Mouse (Mus musculus): Measurements from ENCODE around the gene Kcnj10.

Kcnj10 gene

GRCm38 (mm10) chr1:172331422-172331947, 9.5 kb upstream of the Kcnj10 start:
- no peak for DNase-seq (ENCODE audit: low spot score)

- DNase-seq (ENCODE audit: low spot score), result no peak
Measured at GRCm38 (mm10) chr1:172332925-172333324, 8.1 kb upstream of the Kcnj10 start.

- no peak for DNase-seq (ENCODE audit: low spot score)
Measured at GRCm38 (mm10) chr1:172333512-172333911, 7.5 kb upstream of the Kcnj10 start.

- no peak for DNase-seq (ENCODE audit: low spot score)
Measured at GRCm38 (mm10) chr1:172335804-172336203, 5.2 kb upstream of the Kcnj10 start.

- no peak for DNase-seq (ENCODE audit: low spot score)
Measured at GRCm38 (mm10) chr1:172337411-172338185, 3.4 kb upstream of the Kcnj10 start.

GRCm38 (mm10) chr1:172341386-172341785, 376 bp downstream of the Kcnj10 start:
- DNase-seq (ENCODE audit: low spot score), result no peak

GRCm38 (mm10) chr1:172342729-172343128, 1.7 kb downstream of the Kcnj10 start:
- DNase-seq (ENCODE audit: low spot score), result no peak

- DNase-seq (ENCODE audit: low spot score), result no peak
Measured at GRCm38 (mm10) chr1:172343914-172344313, 2.9 kb downstream of the Kcnj10 start.

- DNase-seq (ENCODE audit: low spot score), result no peak
Measured at GRCm38 (mm10) chr1:172344820-172345219, 3.8 kb downstream of the Kcnj10 start.

GRCm38 (mm10) chr1:172346707-172347106, 5.7 kb downstream of the Kcnj10 start:
- DNase-seq (ENCODE audit: low spot score), result no peak

- no peak for DNase-seq (ENCODE audit: low spot score)
Measured at GRCm38 (mm10) chr1:172347382-172347781, 6.4 kb downstream of the Kcnj10 start.

- DNase-seq (ENCODE audit: low spot score), result no peak
Measured at GRCm38 (mm10) chr1:172349504-172349903, 8.5 kb downstream of the Kcnj10 start.

GRCm38 (mm10) chr1:172349916-172350812, 9.2 kb downstream of the Kcnj10 start:
- DNase-seq (ENCODE audit: low spot score), result no peak

- DNase-seq (ENCODE audit: low spot score), result no peak
Measured at GRCm38 (mm10) chr1:172352001-172352400, 11.0 kb downstream of the Kcnj10 start.

GRCm38 (mm10) chr1:172352453-172352852, 11.4 kb downstream of the Kcnj10 start:
- no peak for DNase-seq (ENCODE audit: low spot score)

GRCm38 (mm10) chr1:172355336-172355735, 14.3 kb downstream of the Kcnj10 start:
- DNase-seq (ENCODE audit: low spot score), result no peak

GRCm38 (mm10) chr1:172357550-172357949, 16.5 kb downstream of the Kcnj10 start:
- peak; percentile 33 for DNase-seq (ENCODE audit: low spot score)

GRCm38 (mm10) chr1:172358341-172358740, 17.3 kb downstream of the Kcnj10 start:
- DNase-seq (ENCODE audit: low spot score), result no peak

- peak; percentile 91 for DNase-seq (ENCODE audit: low spot score)
Measured at GRCm38 (mm10) chr1:172364684-172365083, 23.7 kb downstream of the Kcnj10 start.

- DNase-seq (ENCODE audit: low spot score), result peak; percentile 29
Measured at GRCm38 (mm10) chr1:172368768-172369418, 27.9 kb downstream of the Kcnj10 start.

GRCm38 (mm10) chr1:172376198-172376667, 35.2 kb downstream of the Kcnj10 start, which contains the start of gene Pigm:
TSS of gene Pigm (plus strand) at chr1:172376546.
- peak; percentile 96 for DNase-seq (ENCODE audit: low spot score)

Measured in c-Kit-positive CD71-positive TER-119-positive erythroid progenitor cells, embryonic 14.5 days (primary cell).